Mouse (Mus musculus) forebrain, embryonic 13.5 days (tissue): ENCODE results near the gene Ctsh. TPM values are rescaled to one million over a fixed set of nuclear protein-coding genes. Genes with fewer than 3 reads are reported as not detected.

Experiments
- ATAC-seq: fragments of 200-750 bp; cut with Nextera tagmentation; 2 replicates; pipeline ENCODE4 v1.8.0; 2017
- H3K27ac ChIP-seq: fragments of 300-500 bp; sonication (generic); 2 replicates; pipeline ENCODE4 v1.5.1; 2015; ENCODE audit warnings: inconsistent platforms, mild to moderate bottlenecking, moderate library complexity
- H3K27me3 ChIP-seq: fragments of 300-500 bp; sonication (generic); 2 replicates; pipeline ENCODE4 v1.6.1; 2015; ENCODE audit warnings: mild to moderate bottlenecking, inconsistent platforms
- H3K36me3 ChIP-seq: fragments of 300-500 bp; sonication (generic); 2 replicates; pipeline ENCODE4 v1.6.1; 2015; ENCODE audit warnings: mild to moderate bottlenecking, inconsistent platforms; ENCODE audit not compliant: poor library complexity, severe bottlenecking
- H3K4me1 ChIP-seq: fragments of 300-500 bp; sonication (generic); 2 replicates; pipeline ENCODE4 v1.6.1; 2015; ENCODE audit warnings: inconsistent platforms
- H3K4me2 ChIP-seq: fragments of 300-500 bp; sonication (generic); 2 replicates; pipeline ENCODE4 v1.6.1; 2015; ENCODE audit warnings: inconsistent platforms, mild to moderate bottlenecking, moderate library complexity
- H3K4me3 ChIP-seq: fragments of 300-500 bp; sonication (generic); 2 replicates; pipeline ENCODE4 v1.5.1; 2015; ENCODE audit warnings: mild to moderate bottlenecking, inconsistent platforms
- H3K9ac ChIP-seq: fragments of 300-500 bp; sonication (generic); 2 replicates; pipeline ENCODE4 v1.6.1; 2015; ENCODE audit warnings: mild to moderate bottlenecking, inconsistent platforms
- H3K9me3 ChIP-seq: fragments of 300-500 bp; sonication (generic); replicated peaks from 2 replicates; pipeline ENCODE4 v1.6.1; 2016; ENCODE audit warnings: inconsistent platforms
- WGBS: fragments of 180-500 bp; shearing (Covaris S2); methylation state at CpG from one replicate; pipeline ENCODE4 v1.1.7; 2015; 5-methylcytosine and 5-hydroxymethylcytosine counted together
- polyA plus RNA-seq: library from polyadenylated mRNA; unstranded; fragments of >200 nt; fragmentation: Nextera tagmentation; extraction: Ambion mirVana; gene quantifications from 2 replicates; pipeline ENCODE4 v1.2.1, GENCODE M21; 2015

Gene Ctsh
- polyA plus RNA-seq, result 8.2 and 9.3 TPM in 2 replicates

- no peak for ATAC-seq
- H3K9me3 ChIP-seq, result no peaks in the 10 kb centered on the region
- 88% methylated on average over 2 of the region's 2 CpGs for WGBS
These were observed at the start of gene Ctsh for GRCm38 (mm10) chr9:90053852-90054251. Gene Ctsh (plus strand): TSS chr9:90054152.

GRCm38 (mm10) chr9:90006432-90006831 is 47.5 kb upstream of the Ctsh start:
- no peak for ATAC-seq

More at GRCm38 (mm10) chr9:90053852-90054251, at the start of gene Ctsh:
- H3K36me3 ChIP-seq, result no peaks in the 10 kb centered on the region
- peak within 1 kb of the TSS; percentile 38 for H3K4me3 ChIP-seq
- H3K4me1 ChIP-seq, result peaks cover 11% of the 10 kb centered on the region
- no peak within 1 kb of the TSS for H3K27ac ChIP-seq
- H3K9ac ChIP-seq, result peak within 1 kb of the TSS; percentile 56
- H3K4me2 ChIP-seq, result peak within 1 kb of the TSS; percentile 76
- no peaks in the 10 kb centered on the region for H3K27me3 ChIP-seq

GRCm38 (mm10) chr9:90007094-90007493 is 46.9 kb upstream of the Ctsh start:
- no peaks in the 10 kb centered on the region for H3K9me3 ChIP-seq
- H3K9ac ChIP-seq, result no peak overlapping the region
- H3K4me3 ChIP-seq, result no peak overlapping the region
- H3K36me3 ChIP-seq, result no peaks in the 10 kb centered on the region
- no peaks in the 10 kb centered on the region for H3K4me1 ChIP-seq
- no peaks in the 10 kb centered on the region for H3K27me3 ChIP-seq
- no peak for ATAC-seq
- H3K27ac ChIP-seq, result no peak overlapping the region
- WGBS, result 10% methylated on average over 2 of the region's 2 CpGs
- no peak overlapping the region for H3K4me2 ChIP-seq

More at GRCm38 (mm10) chr9:90006432-90006831, 47.5 kb upstream of the Ctsh start:
- Histone ChIP-seq H3K4me1 (no peaks in the 10 kb centered on the region), H3K4me3 (no peak overlapping the region), H3K4me2 (no peak overlapping the region), H3K27me3 (no peaks in the 10 kb centered on the region), H3K36me3 (no peaks in the 10 kb centered on the region), H3K9me3 (no peaks in the 10 kb centered on the region), H3K9ac (no peak overlapping the region), H3K27ac (no peak overlapping the region)
- WGBS, result 93% methylated on average over 3 of the region's 3 CpGs

GRCm38 (mm10) chr9:90008138-90008537 is 45.8 kb upstream of the Ctsh start:
- Histone ChIP-seq H3K4me2 (no peak overlapping the region), H3K4me3 (no peak overlapping the region), H3K4me1 (no peaks in the 10 kb centered on the region), H3K9ac (no peak overlapping the region), H3K36me3 (no peaks in the 10 kb centered on the region), H3K9me3 (no peaks in the 10 kb centered on the region), H3K27me3 (no peaks in the 10 kb centered on the region), H3K27ac (no peak overlapping the region)
- ATAC-seq, result peak; percentile 38; the same call in 1 of the 2 replicates
- 93% methylated on average over 6 of the region's 6 CpGs for WGBS

GRCm38 (mm10) chr9:90011849-90012248 is 42.1 kb upstream of the Ctsh start:
- no peak overlapping the region for H3K4me2 ChIP-seq
- H3K27ac ChIP-seq, result no peak overlapping the region
- no peak overlapping the region for H3K4me3 ChIP-seq
- H3K4me1 ChIP-seq, result no peaks in the 10 kb centered on the region
- no peak for ATAC-seq
- H3K27me3 ChIP-seq, result no peaks in the 10 kb centered on the region
- H3K36me3 ChIP-seq, result no peaks in the 10 kb centered on the region
- H3K9ac ChIP-seq, result no peak overlapping the region
- 77% methylated on average over 2 of the region's 2 CpGs for WGBS
- H3K9me3 ChIP-seq, result no peaks in the 10 kb centered on the region

GRCm38 (mm10) chr9:90014649-90015048 is 39.3 kb upstream of the Ctsh start:
- Histone ChIP-seq H3K9me3 (no peaks in the 10 kb centered on the region), H3K27ac (no peak overlapping the region), H3K9ac (no peak overlapping the region), H3K27me3 (no peaks in the 10 kb centered on the region), H3K36me3 (no peaks in the 10 kb centered on the region), H3K4me2 (no peak overlapping the region), H3K4me3 (no peak overlapping the region), H3K4me1 (no peaks in the 10 kb centered on the region)
- WGBS, result 93% methylated on average over 3 of the region's 3 CpGs
- no peak for ATAC-seq

- no peak overlapping the region for H3K27ac ChIP-seq
- ATAC-seq, result no peak
- H3K27me3 ChIP-seq, result no peaks in the 10 kb centered on the region
- no peak overlapping the region for H3K4me2 ChIP-seq
- H3K9me3 ChIP-seq, result no peaks in the 10 kb centered on the region
- H3K4me3 ChIP-seq, result no peak overlapping the region
- H3K4me1 ChIP-seq, result no peaks in the 10 kb centered on the region
- H3K36me3 ChIP-seq, result no peaks in the 10 kb centered on the region
- no peak overlapping the region for H3K9ac ChIP-seq
- WGBS, result 81% methylated on average over 6 of the region's 6 CpGs
These were observed 37.7 kb upstream of the Ctsh start for GRCm38 (mm10) chr9:90016204-90016603.

- H3K4me1 ChIP-seq, result no peaks in the 10 kb centered on the region
- H3K36me3 ChIP-seq, result no peaks in the 10 kb centered on the region
- H3K4me2 ChIP-seq, result no peak overlapping the region
- H3K4me3 ChIP-seq, result no peak overlapping the region
- H3K27ac ChIP-seq, result no peak overlapping the region
- H3K9ac ChIP-seq, result no peak overlapping the region
- no peaks in the 10 kb centered on the region for H3K9me3 ChIP-seq
- no peak for ATAC-seq
- H3K27me3 ChIP-seq, result no peaks in the 10 kb centered on the region
- 79% methylated on average over 6 of the region's 6 CpGs for WGBS
These were observed 33.1 kb upstream of the Ctsh start for GRCm38 (mm10) chr9:90020866-90021265.

GRCm38 (mm10) chr9:90021442-90021841 is 32.5 kb upstream of the Ctsh start:
- Histone ChIP-seq H3K4me2 (no peak overlapping the region), H3K9me3 (no peaks in the 10 kb centered on the region), H3K4me3 (no peak overlapping the region), H3K4me1 (no peaks in the 10 kb centered on the region), H3K36me3 (no peaks in the 10 kb centered on the region), H3K27ac (no peak overlapping the region), H3K9ac (no peak overlapping the region), H3K27me3 (no peaks in the 10 kb centered on the region)
- 89% methylated on average over 4 of the region's 4 CpGs for WGBS
- ATAC-seq, result no peak

GRCm38 (mm10) chr9:90027709-90028108 is 26.2 kb upstream of the Ctsh start:
- WGBS, result 91% methylated on average over 6 of the region's 6 CpGs
- no peaks in the 10 kb centered on the region for H3K36me3 ChIP-seq

GRCm38 (mm10) chr9:90033922-90034321 is 20.0 kb upstream of the Ctsh start:
- Histone ChIP-seq H3K36me3 (no peaks in the 10 kb centered on the region), H3K27ac (no peak overlapping the region), H3K4me3 (no peak overlapping the region), H3K9ac (no peak overlapping the region), H3K9me3 (no peaks in the 10 kb centered on the region), H3K4me1 (no peaks in the 10 kb centered on the region), H3K27me3 (no peaks in the 10 kb centered on the region), H3K4me2 (no peak overlapping the region)
- no peak for ATAC-seq
- 85% methylated on average over 4 of the region's 4 CpGs for WGBS

More at GRCm38 (mm10) chr9:90027709-90028108, 26.2 kb upstream of the Ctsh start:
- no peaks in the 10 kb centered on the region for H3K9me3 ChIP-seq
- no peaks in the 10 kb centered on the region for H3K4me1 ChIP-seq
- no peaks in the 10 kb centered on the region for H3K27me3 ChIP-seq
- no peak for ATAC-seq
- H3K27ac ChIP-seq, result no peak overlapping the region
- H3K9ac ChIP-seq, result no peak overlapping the region
- no peak overlapping the region for H3K4me3 ChIP-seq
- no peak overlapping the region for H3K4me2 ChIP-seq

- no peak for ATAC-seq
- H3K9me3 ChIP-seq, result no peaks in the 10 kb centered on the region
- 79% methylated on average over 2 of the region's 2 CpGs for WGBS
These were observed 18.8 kb upstream of the Ctsh start for GRCm38 (mm10) chr9:90035168-90035567.

GRCm38 (mm10) chr9:90035794-90036193 is 18.2 kb upstream of the Ctsh start:
- 89% methylated on average over 3 of the region's 3 CpGs for WGBS
- Histone ChIP-seq H3K9me3 (no peaks in the 10 kb centered on the region), H3K4me3 (no peak overlapping the region), H3K36me3 (no peaks in the 10 kb centered on the region), H3K27ac (no peak overlapping the region), H3K4me2 (no peak overlapping the region), H3K9ac (no peak overlapping the region), H3K27me3 (no peaks in the 10 kb centered on the region), H3K4me1 (no peaks in the 10 kb centered on the region)
- ATAC-seq, result no peak

More at GRCm38 (mm10) chr9:90035168-90035567, 18.8 kb upstream of the Ctsh start:
- Histone ChIP-seq H3K9ac (no peak overlapping the region), H3K27me3 (no peaks in the 10 kb centered on the region), H3K4me1 (no peaks in the 10 kb centered on the region), H3K36me3 (no peaks in the 10 kb centered on the region), H3K4me2 (no peak overlapping the region), H3K4me3 (no peak overlapping the region), H3K27ac (no peak overlapping the region)
